Mouse (Mus musculus) c-Kit-positive CD71-positive TER-119-negative erythroid progenitor cells, embryonic 14.5 days (primary cell): ENCODE results near the gene Arhgef2.
"Not testable (repeated sequence)": the region's sequence is repeated elsewhere in the genome, so short reads cannot be mapped to it uniquely, and the experiment has no call there.

Experiments
- DNase-seq: peaks from one replicate; pipeline ENCODE4 v3.0.0-alpha.2; 2013; ENCODE audit warnings: low read depth

Gene Arhgef2

GRCm38 (mm10) chr3:88605666-88606065, at the start of gene Arhgef2:
Gene Arhgef2 (plus strand): TSS chr3:88605966.
- DNase-seq = not testable (repeated sequence)

- no peak for DNase-seq
Measured at GRCm38 (mm10) chr3:88556616-88557015, 49.1 kb upstream of the Arhgef2 start.

GRCm38 (mm10) chr3:88559596-88559995, 46.2 kb upstream of the Arhgef2 start:
- DNase-seq = no peak

GRCm38 (mm10) chr3:88561989-88562388, 43.8 kb upstream of the Arhgef2 start:
- DNase-seq = no peak

GRCm38 (mm10) chr3:88563442-88563841, 42.3 kb upstream of the Arhgef2 start:
- DNase-seq = no peak

GRCm38 (mm10) chr3:88563966-88564365, 41.8 kb upstream of the Arhgef2 start:
- DNase-seq = no peak

GRCm38 (mm10) chr3:88566116-88566515, 39.6 kb upstream of the Arhgef2 start:
- DNase-seq = no peak

GRCm38 (mm10) chr3:88566536-88567061, 39.2 kb upstream of the Arhgef2 start:
- DNase-seq = no peak

- no peak for DNase-seq
Measured at GRCm38 (mm10) chr3:88567892-88568291, 37.9 kb upstream of the Arhgef2 start.

GRCm38 (mm10) chr3:88568615-88569014, 37.2 kb upstream of the Arhgef2 start:
- DNase-seq = no peak

- DNase-seq = no peak
Measured at GRCm38 (mm10) chr3:88569093-88569492, 36.7 kb upstream of the Arhgef2 start.

GRCm38 (mm10) chr3:88569694-88570093, 36.1 kb upstream of the Arhgef2 start:
- no peak for DNase-seq

- DNase-seq = no peak
Measured at GRCm38 (mm10) chr3:88570341-88570740, 35.4 kb upstream of the Arhgef2 start.

- DNase-seq = no peak
Measured at GRCm38 (mm10) chr3:88571856-88572255, 33.9 kb upstream of the Arhgef2 start.

GRCm38 (mm10) chr3:88572835-88573234, 32.9 kb upstream of the Arhgef2 start:
- DNase-seq = no peak

GRCm38 (mm10) chr3:88573810-88574209, 32.0 kb upstream of the Arhgef2 start:
- DNase-seq = no peak

GRCm38 (mm10) chr3:88575540-88575939, 30.2 kb upstream of the Arhgef2 start, which contains the start of gene Ssr2:
Gene Ssr2 (plus strand): TSS chr3:88575876.
- DNase-seq = no peak

- DNase-seq = not testable (repeated sequence)
Measured at GRCm38 (mm10) chr3:88577846-88578245, 27.9 kb upstream of the Arhgef2 start.

GRCm38 (mm10) chr3:88578498-88579424, 27.0 kb upstream of the Arhgef2 start:
- DNase-seq = no peak

GRCm38 (mm10) chr3:88579454-88580117, 26.2 kb upstream of the Arhgef2 start:
- DNase-seq = peak; percentile 83

GRCm38 (mm10) chr3:88585769-88586168, 20.0 kb upstream of the Arhgef2 start:
- DNase-seq = no peak

GRCm38 (mm10) chr3:88586640-88587039, 19.1 kb upstream of the Arhgef2 start:
- DNase-seq = no peak

- no peak for DNase-seq
Measured at GRCm38 (mm10) chr3:88590246-88590645, 15.5 kb upstream of the Arhgef2 start.
